Mouse (Mus musculus) adrenal gland, postnatal 25 days (tissue): ENCODE results near the gene Sfxn5. TPM values are rescaled to one million over a fixed set of nuclear protein-coding genes. Genes with fewer than 3 reads are reported as not detected.

Source experiments
- DNase-seq: peaks from one replicate; pipeline ENCODE4 v3.0.0; 2021; ENCODE audit warnings: mixed read lengths
- total RNA-seq: library from RNA; stranded (reverse); gene quantifications from 2 replicates; pipeline ENCODE4 v1.2.3, GENCODE M21; 2021

Gene Sfxn5
- total RNA-seq, 1 experiment from 2014 or later = 23.0 TPM

- DNase-seq = no peak
Observed at GRCm38 (mm10) chr6:85232045-85232444, 101.2 kb downstream of the Sfxn5 start.

GRCm38 (mm10) chr6:85231469-85231868 is 101.8 kb downstream of the Sfxn5 start:
- no peak for DNase-seq

GRCm38 (mm10) chr6:85230762-85231161 is 102.5 kb downstream of the Sfxn5 start:
- DNase-seq = no peak

- no peak for DNase-seq
Observed at GRCm38 (mm10) chr6:85227520-85227919, 105.7 kb downstream of the Sfxn5 start.

- no peak for DNase-seq
Observed at GRCm38 (mm10) chr6:85226570-85226969, 106.7 kb downstream of the Sfxn5 start.

GRCm38 (mm10) chr6:85224442-85224891 is 108.8 kb downstream of the Sfxn5 start:
- DNase-seq = peak; percentile 42

GRCm38 (mm10) chr6:85223498-85224150 is 109.6 kb downstream of the Sfxn5 start:
- no peak for DNase-seq

GRCm38 (mm10) chr6:85222551-85222950 is 110.7 kb downstream of the Sfxn5 start:
- DNase-seq = no peak

- no peak for DNase-seq
Observed at GRCm38 (mm10) chr6:85220917-85221316, 112.3 kb downstream of the Sfxn5 start.

GRCm38 (mm10) chr6:85219706-85220105 is 113.5 kb downstream of the Sfxn5 start:
- no peak for DNase-seq

- DNase-seq = no peak
Observed at GRCm38 (mm10) chr6:85218684-85219445, 114.4 kb downstream of the Sfxn5 start.

GRCm38 (mm10) chr6:85218251-85218650 is 115.0 kb downstream of the Sfxn5 start:
- DNase-seq = no peak

GRCm38 (mm10) chr6:85210686-85211085 is 122.5 kb downstream of the Sfxn5 start:
- DNase-seq = no peak

- DNase-seq = peak; percentile 29
Observed at GRCm38 (mm10) chr6:85209226-85209967, 123.8 kb downstream of the Sfxn5 start.

GRCm38 (mm10) chr6:85207345-85207744 is 125.9 kb downstream of the Sfxn5 start:
- no peak for DNase-seq

GRCm38 (mm10) chr6:85206939-85207285 is 126.3 kb downstream of the Sfxn5 start:
- no peak for DNase-seq

- no peak for DNase-seq
Observed at GRCm38 (mm10) chr6:85206182-85206938, 126.9 kb downstream of the Sfxn5 start.

- DNase-seq = no peak
Observed at GRCm38 (mm10) chr6:85197951-85198350, 135.3 kb downstream of the Sfxn5 start.

GRCm38 (mm10) chr6:85193381-85194318 is 139.6 kb downstream of the Sfxn5 start:
- DNase-seq = no peak

- DNase-seq = no peak
Observed at GRCm38 (mm10) chr6:85191751-85192440, 141.3 kb downstream of the Sfxn5 start.

- no peak for DNase-seq
Observed at GRCm38 (mm10) chr6:85190671-85191070, 142.6 kb downstream of the Sfxn5 start.
